Mouse (Mus musculus): ENCODE measurements around the gene Ap1b1. TPM values are rescaled to one million over a fixed set of nuclear protein-coding genes. Genes with fewer than 3 reads are reported as not detected.

The Ap1b1 gene
- polyA plus RNA-seq, 1 experiment from 2014 or later: 55.7 TPM

- peaks cover 21% of the 10 kb centered on the region for H3K4me1 ChIP-seq
- H3K9me3 ChIP-seq: no peaks in the 10 kb centered on the region
- no peaks in the 10 kb centered on the region for H3K27me3 ChIP-seq (ENCODE audit: insufficient read depth, poor library complexity, severe bottlenecking)
- no peak overlapping the region for H3K4me3 ChIP-seq
- H3K36me3 ChIP-seq: 0 out of 2 replicates have a peak, but pooled peaks cover 19% of the 10 kb centered on the region
- no peak for DNase-seq (ENCODE audit: low spot score)
- no peak overlapping the region for H3K27ac ChIP-seq
- 89% methylated on average over 5 of the region's 5 CpGs for WGBS
Measured at GRCm38 (mm10) chr11:4996621-4997199, 10.1 kb downstream of the Ap1b1 start.

GRCm38 (mm10) chr11:4998352-4998751 is 11.7 kb downstream of the Ap1b1 start:
- no peak for DNase-seq (ENCODE audit: low spot score)
- WGBS: 49% methylated on average over 3 of the region's 3 CpGs
- Histone ChIP-seq H3K9me3 (no peaks in the 10 kb centered on the region), H3K36me3 (peaks cover 24% of the 10 kb centered on the region), H3K4me1 (peaks cover 18% of the 10 kb centered on the region), H3K27ac (no peak overlapping the region), H3K4me3 (no peak overlapping the region), H3K27me3 (ENCODE audit: insufficient read depth, poor library complexity, severe bottlenecking) (no peaks in the 10 kb centered on the region)

- H3K9me3 ChIP-seq: no peaks in the 10 kb centered on the region
- 85% methylated on average over 1 of the region's 1 CpGs for WGBS
- H3K4me3 ChIP-seq: no peak overlapping the region
- H3K36me3 ChIP-seq: peaks cover 24% of the 10 kb centered on the region
- H3K27me3 ChIP-seq (ENCODE audit: insufficient read depth, poor library complexity, severe bottlenecking): no peaks in the 10 kb centered on the region
- peaks cover 18% of the 10 kb centered on the region for H3K4me1 ChIP-seq
- no peak for DNase-seq (ENCODE audit: low spot score)
- no peak overlapping the region for H3K27ac ChIP-seq
Measured at GRCm38 (mm10) chr11:4998762-4999161, 12.1 kb downstream of the Ap1b1 start.

GRCm38 (mm10) chr11:5000241-5000640 is 13.6 kb downstream of the Ap1b1 start:
- H3K36me3 ChIP-seq: peaks cover 24% of the 10 kb centered on the region
- H3K4me3 ChIP-seq: no peak overlapping the region
- DNase-seq (ENCODE audit: low spot score): no peak
- H3K27ac ChIP-seq: no peak overlapping the region
- H3K9me3 ChIP-seq: no peaks in the 10 kb centered on the region
- no peaks in the 10 kb centered on the region for H3K27me3 ChIP-seq (ENCODE audit: insufficient read depth, poor library complexity, severe bottlenecking)
- WGBS: 90% methylated on average over 1 of the region's 1 CpGs
- peaks cover 18% of the 10 kb centered on the region for H3K4me1 ChIP-seq

- Histone ChIP-seq H3K4me3 (no peak overlapping the region), H3K27ac (no peak overlapping the region), H3K36me3 (peaks cover 25% of the 10 kb centered on the region), H3K27me3 (ENCODE audit: insufficient read depth, poor library complexity, severe bottlenecking) (no peaks in the 10 kb centered on the region), H3K9me3 (no peaks in the 10 kb centered on the region), H3K4me1 (peaks cover 12% of the 10 kb centered on the region)
- no peak for DNase-seq (ENCODE audit: low spot score)
- 71% methylated on average over 4 of the region's 4 CpGs for WGBS
Measured at GRCm38 (mm10) chr11:5002826-5003225, 16.2 kb downstream of the Ap1b1 start.

- 90% methylated on average over 2 of the region's 2 CpGs for WGBS
- Histone ChIP-seq H3K9me3 (no peaks in the 10 kb centered on the region), H3K27ac (no peak overlapping the region), H3K27me3 (ENCODE audit: insufficient read depth, poor library complexity, severe bottlenecking) (no peaks in the 10 kb centered on the region), H3K36me3 (peaks cover 22% of the 10 kb centered on the region), H3K4me3 (no peak overlapping the region), H3K4me1 (0 out of 2 replicates have a peak, but pooled peaks cover 6% of the 10 kb centered on the region)
- DNase-seq (ENCODE audit: low spot score): no peak
Measured at GRCm38 (mm10) chr11:5005528-5005927, 18.9 kb downstream of the Ap1b1 start.

GRCm38 (mm10) chr11:5007186-5007585 is 20.6 kb downstream of the Ap1b1 start:
- 88% methylated on average over 1 of the region's 1 CpGs for WGBS
- no peak for DNase-seq (ENCODE audit: low spot score)
- Histone ChIP-seq H3K36me3 (peaks cover 26% of the 10 kb centered on the region), H3K4me1 (0 out of 2 replicates have a peak, but pooled peaks cover 6% of the 10 kb centered on the region), H3K27me3 (ENCODE audit: insufficient read depth, poor library complexity, severe bottlenecking) (no peaks in the 10 kb centered on the region), H3K27ac (no peak overlapping the region), H3K9me3 (no peaks in the 10 kb centered on the region), H3K4me3 (no peak overlapping the region)

GRCm38 (mm10) chr11:5008867-5009266 is 22.2 kb downstream of the Ap1b1 start:
- Histone ChIP-seq H3K4me3 (no peak overlapping the region), H3K9me3 (no peaks in the 10 kb centered on the region), H3K27me3 (ENCODE audit: insufficient read depth, poor library complexity, severe bottlenecking) (no peaks in the 10 kb centered on the region), H3K4me1 (0 out of 2 replicates have a peak, but pooled peaks cover 6% of the 10 kb centered on the region), H3K36me3 (peaks cover 33% of the 10 kb centered on the region), H3K27ac (no peak overlapping the region)
- no peak for DNase-seq (ENCODE audit: low spot score)
- WGBS: 64% methylated on average over 3 of the region's 3 CpGs

GRCm38 (mm10) chr11:5009354-5010074 is 22.9 kb downstream of the Ap1b1 start:
- no peak overlapping the region for H3K27ac ChIP-seq
- no peak for DNase-seq (ENCODE audit: low spot score)
- WGBS: 65% methylated on average over 3 of the region's 3 CpGs
- H3K36me3 ChIP-seq: peaks cover 40% of the 10 kb centered on the region
- H3K27me3 ChIP-seq (ENCODE audit: insufficient read depth, poor library complexity, severe bottlenecking): no peaks in the 10 kb centered on the region
- H3K4me3 ChIP-seq: no peak overlapping the region
- H3K4me1 ChIP-seq: 0 out of 2 replicates have a peak, but pooled peaks cover 6% of the 10 kb centered on the region
- H3K9me3 ChIP-seq: no peaks in the 10 kb centered on the region

GRCm38 (mm10) chr11:5010205-5010604 is 23.6 kb downstream of the Ap1b1 start:
- WGBS: 80% methylated on average over 1 of the region's 1 CpGs
- H3K36me3 ChIP-seq: peaks cover 46% of the 10 kb centered on the region
- H3K4me3 ChIP-seq: no peak overlapping the region
- H3K4me1 ChIP-seq: 0 out of 2 replicates have a peak, but pooled peaks cover 6% of the 10 kb centered on the region
- no peaks in the 10 kb centered on the region for H3K27me3 ChIP-seq (ENCODE audit: insufficient read depth, poor library complexity, severe bottlenecking)
- DNase-seq (ENCODE audit: low spot score): no peak
- H3K27ac ChIP-seq: no peak overlapping the region
- H3K9me3 ChIP-seq: no peaks in the 10 kb centered on the region

- DNase-seq (ENCODE audit: low spot score): no peak
- WGBS: 71% methylated on average over 1 of the region's 1 CpGs
- Histone ChIP-seq H3K27me3 (ENCODE audit: insufficient read depth, poor library complexity, severe bottlenecking) (no peaks in the 10 kb centered on the region), H3K4me1 (0 out of 2 replicates have a peak, but pooled peaks cover 6% of the 10 kb centered on the region), H3K36me3 (peaks cover 55% of the 10 kb centered on the region), H3K9me3 (no peaks in the 10 kb centered on the region), H3K4me3 (no peak overlapping the region), H3K27ac (no peak overlapping the region)
Measured at GRCm38 (mm10) chr11:5011480-5011879, 24.9 kb downstream of the Ap1b1 start.

- H3K36me3 ChIP-seq: peaks cover 63% of the 10 kb centered on the region
- H3K4me1 ChIP-seq: 0 out of 2 replicates have a peak, but pooled peaks cover 6% of the 10 kb centered on the region
- H3K27ac ChIP-seq: 0 out of 2 replicates have a peak overlapping the region, but pooled peaks have one; percentile 24
- no peaks in the 10 kb centered on the region for H3K9me3 ChIP-seq
- H3K27me3 ChIP-seq (ENCODE audit: insufficient read depth, poor library complexity, severe bottlenecking): no peaks in the 10 kb centered on the region
- no peak overlapping the region for H3K4me3 ChIP-seq
- no peak for DNase-seq (ENCODE audit: low spot score)
- WGBS: 75% methylated on average over 5 of the region's 5 CpGs
Measured at GRCm38 (mm10) chr11:5012213-5012715, 25.6 kb downstream of the Ap1b1 start.

GRCm38 (mm10) chr11:5015720-5016119 is 29.1 kb downstream of the Ap1b1 start:
- Histone ChIP-seq H3K36me3 (peaks cover 84% of the 10 kb centered on the region), H3K4me3 (no peak overlapping the region), H3K27ac (no peak overlapping the region), H3K4me1 (no peaks in the 10 kb centered on the region), H3K9me3 (no peaks in the 10 kb centered on the region), H3K27me3 (ENCODE audit: insufficient read depth, poor library complexity, severe bottlenecking) (no peaks in the 10 kb centered on the region)
- no peak for DNase-seq (ENCODE audit: low spot score)
- WGBS: 58% methylated on average over 2 of the region's 2 CpGs

Measured in heart, embryonic 10.5 days (tissue).